Mouse (Mus musculus) bone marrow macrophage, adult 2 months (primary cell): ENCODE measurements around the gene Hcrt.

ENCODE experiments used
- CTCF ChIP-seq: IDR thresholded peaks from 2 replicates; pipeline ENCODE4 v1.5.1; 2012; ENCODE audit warnings: low read depth, mild to moderate bottlenecking, low read length, moderate library complexity
- POLR2A ChIP-seq: IDR thresholded peaks from 2 replicates; pipeline ENCODE4 v1.6.1; 2012; ENCODE audit warnings: mild to moderate bottlenecking, low read depth, low read length, borderline replicate concordance

- TF ChIP-seq CTCF (no peak), POLR2A (no peak)
Measured at GRCm38 (mm10) chr11:100752294-100752693, 10.4 kb downstream of the Hcrt start.
